Mouse (Mus musculus): Measurements from ENCODE around the gene Il11ra1. TPM values are rescaled to one million over a fixed set of nuclear protein-coding genes. Genes with fewer than 3 reads are reported as not detected.
A peak's percentile ranks its signal among the peaks of the same experiment; 100 is the strongest.

Gene Il11ra1
- polyA plus RNA-seq, 1 experiment from 2014 or later: 83.7 TPM

DNA sequence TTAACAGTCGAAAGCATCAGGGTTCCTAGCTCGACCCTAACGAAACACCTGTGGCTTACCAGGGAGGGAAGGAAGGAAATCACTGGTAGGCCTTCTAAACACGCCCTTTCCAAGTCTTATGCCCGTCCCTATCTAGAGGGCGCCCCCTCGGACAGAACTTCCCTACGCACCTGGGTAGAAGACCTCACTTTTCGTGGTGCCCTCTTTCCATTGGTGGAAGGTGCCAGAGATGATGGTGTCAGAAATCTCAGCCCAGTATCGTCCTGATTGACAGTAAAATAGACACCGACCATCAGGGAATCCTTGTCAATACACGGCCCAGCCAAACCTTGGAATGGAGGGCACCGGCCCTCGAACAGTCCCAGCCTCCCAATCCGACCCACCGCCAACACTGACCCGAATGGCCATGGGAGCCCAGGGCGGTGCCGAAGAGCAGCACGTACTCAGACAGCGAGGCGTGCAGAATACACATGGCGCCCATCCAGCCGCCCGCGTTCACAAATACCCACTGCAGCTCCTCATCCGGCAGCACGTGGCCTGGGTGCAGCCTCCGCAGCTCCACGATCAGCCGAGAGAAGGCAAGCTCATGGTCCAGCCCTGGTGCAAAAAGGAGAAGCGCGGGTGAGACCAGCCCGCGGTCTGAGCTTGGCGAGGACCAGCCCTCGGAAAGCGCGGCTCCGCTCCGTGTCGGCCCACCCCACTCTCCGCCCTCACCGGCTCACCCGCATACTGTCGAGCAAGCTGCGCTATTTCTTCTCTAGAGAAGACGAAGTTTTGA is 40.8 kb downstream of the Il11ra1 start:
- H3K36me3 ChIP-seq (ENCODE audit: control insufficient read depth, insufficient read depth, low read length): 0 out of 2 replicates have a peak, but pooled peaks cover 4% of the 10 kb centered on the region
- peak overlapping the region; percentile 63 for H3K9ac ChIP-seq (ENCODE audit: low read depth, low read length)
- DNase-seq (ENCODE audit: low spot score) (peak; percentile 30), ATAC-seq (ENCODE audit: low FRiP score) (peak; percentile 87)
- H3K4me1 ChIP-seq (replicated peaks; ENCODE audit: control insufficient read depth, insufficient read depth, low read length): no peaks in the 10 kb centered on the region
- peak overlapping the region; percentile 50 for H3K4me3 ChIP-seq (ENCODE audit: low read depth, low read length)
- peak overlapping the region; percentile 59 for H3K4me2 ChIP-seq (replicated peaks; ENCODE audit: low read depth, low read length)
- under 1% methylated on average over 48 of the region's 48 CpGs for WGBS
- no peaks in the 10 kb centered on the region for H3K9me3 ChIP-seq (ENCODE audit: control insufficient read depth, low read length)
- H3K27me3 ChIP-seq (ENCODE audit: control insufficient read depth, insufficient read depth, low read length): no peaks in the 10 kb centered on the region
- peak overlapping the region; percentile 7; the same call in 1 of the 2 replicates for H3K27ac ChIP-seq (ENCODE audit: low read depth, low read length)

DNA sequence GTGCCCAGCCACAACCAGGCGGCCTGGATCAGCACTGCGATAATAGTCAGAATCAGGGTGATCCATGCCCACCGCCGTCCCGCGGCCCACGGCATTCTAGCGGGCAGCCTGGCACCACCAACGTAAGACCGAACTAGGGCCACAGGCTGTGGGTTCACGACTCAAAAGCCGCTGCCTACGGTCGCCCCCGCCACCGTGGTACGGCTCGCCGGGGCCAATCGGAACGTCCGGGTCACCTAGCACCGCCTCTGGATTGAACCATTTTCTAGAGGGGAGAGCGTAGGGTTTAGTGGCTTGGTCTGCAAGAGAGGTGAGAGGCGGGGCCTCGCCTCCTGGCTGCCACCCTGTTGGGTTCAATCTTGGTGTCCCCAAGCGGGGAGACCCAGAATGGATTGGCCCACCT is 41.4 kb downstream of the Il11ra1 start:
- peak; percentile 94 for DNase-seq (ENCODE audit: low spot score)
- Histone ChIP-seq H3K4me1 (replicated peaks; ENCODE audit: control insufficient read depth, insufficient read depth, low read length) (no peaks in the 10 kb centered on the region), H3K36me3 (ENCODE audit: control insufficient read depth, insufficient read depth, low read length) (0 out of 2 replicates have a peak, but pooled peaks cover 4% of the 10 kb centered on the region), H3K4me2 (replicated peaks; ENCODE audit: low read depth, low read length) (peak overlapping the region; percentile 59), H3K27me3 (ENCODE audit: control insufficient read depth, insufficient read depth, low read length) (no peaks in the 10 kb centered on the region), H3K9ac (ENCODE audit: low read depth, low read length) (peak overlapping the region; percentile 63), H3K27ac (ENCODE audit: low read depth, low read length) (peak overlapping the region; percentile 7; the same call in 1 of the 2 replicates), H3K9me3 (ENCODE audit: control insufficient read depth, low read length) (no peaks in the 10 kb centered on the region), H3K4me3 (ENCODE audit: low read depth, low read length) (peak overlapping the region; percentile 50)
- under 1% methylated on average over 27 of the region's 27 CpGs for WGBS
- peak; percentile 97 for ATAC-seq (ENCODE audit: low FRiP score)

DNA sequence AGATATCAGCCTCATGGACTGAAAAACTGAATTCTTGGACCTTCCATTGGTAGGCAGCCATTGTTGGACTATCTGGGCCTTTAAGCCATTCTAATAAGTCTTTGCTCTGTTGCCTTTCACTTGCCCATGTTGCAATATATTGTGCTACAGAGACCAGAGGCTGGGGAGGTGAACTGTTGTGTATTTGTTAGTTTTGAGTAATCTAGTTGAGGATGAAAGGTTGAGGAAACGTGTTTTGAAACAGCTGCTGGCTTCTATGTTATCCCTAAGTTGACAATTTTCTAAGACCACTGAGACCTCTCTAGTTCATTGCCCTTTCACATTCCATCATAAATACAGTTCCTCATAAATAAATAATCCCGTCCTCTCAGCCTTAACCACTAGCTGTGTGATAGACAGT is 44.3 kb downstream of the Il11ra1 start:
- no peaks in the 10 kb centered on the region for H3K36me3 ChIP-seq (ENCODE audit: control insufficient read depth, insufficient read depth, low read length)
- 67% methylated on average over 2 of the region's 2 CpGs for WGBS
- H3K27me3 ChIP-seq (ENCODE audit: control insufficient read depth, insufficient read depth, low read length): no peaks in the 10 kb centered on the region
- H3K9ac ChIP-seq (ENCODE audit: low read depth, low read length): no peak overlapping the region
- H3K27ac ChIP-seq (ENCODE audit: low read depth, low read length): no peak overlapping the region
- no peak overlapping the region for H3K4me3 ChIP-seq (ENCODE audit: low read depth, low read length)
- ATAC-seq (ENCODE audit: low FRiP score): no peak
- no peak for DNase-seq (ENCODE audit: low spot score)
- H3K4me1 ChIP-seq (replicated peaks; ENCODE audit: control insufficient read depth, insufficient read depth, low read length): no peaks in the 10 kb centered on the region
- no peaks in the 10 kb centered on the region; the same call in 1 of the 2 replicates for H3K9me3 ChIP-seq (ENCODE audit: control insufficient read depth, low read length)
- H3K4me2 ChIP-seq (replicated peaks; ENCODE audit: low read depth, low read length): no peak overlapping the region

DNA sequence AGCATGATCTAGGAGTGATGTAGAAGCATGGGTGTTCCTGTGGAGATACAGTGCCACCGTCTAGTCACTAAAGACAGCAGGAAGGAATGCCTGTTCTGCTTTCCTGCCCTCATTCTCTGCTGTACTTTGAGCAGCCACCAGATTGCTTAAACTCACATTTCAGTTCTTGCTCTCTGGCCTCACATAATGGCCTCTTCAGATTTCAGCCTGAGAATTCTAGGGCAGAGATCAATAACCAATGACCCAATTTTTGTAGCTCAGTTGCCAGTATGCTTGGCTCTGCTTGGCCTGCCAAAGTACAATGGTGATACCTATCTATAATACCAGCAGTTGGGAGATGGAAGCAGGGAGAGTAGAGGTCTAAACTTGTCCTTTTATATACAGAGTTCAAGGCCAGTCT is 45.2 kb downstream of the Il11ra1 start:
- 90% methylated on average over 1 of the region's 1 CpGs for WGBS
- no peaks in the 10 kb centered on the region for H3K4me1 ChIP-seq (replicated peaks; ENCODE audit: control insufficient read depth, insufficient read depth, low read length)
- no peaks in the 10 kb centered on the region; the same call in 1 of the 2 replicates for H3K9me3 ChIP-seq (ENCODE audit: control insufficient read depth, low read length)
- ATAC-seq (ENCODE audit: low FRiP score) (no peak), DNase-seq (ENCODE audit: low spot score) (no peak)
- no peaks in the 10 kb centered on the region for H3K36me3 ChIP-seq (ENCODE audit: control insufficient read depth, insufficient read depth, low read length)
- H3K27me3 ChIP-seq (ENCODE audit: control insufficient read depth, insufficient read depth, low read length): no peaks in the 10 kb centered on the region
- H3K9ac ChIP-seq (ENCODE audit: low read depth, low read length): no peak overlapping the region
- no peak overlapping the region for H3K4me3 ChIP-seq (ENCODE audit: low read depth, low read length)
- no peak overlapping the region for H3K4me2 ChIP-seq (replicated peaks; ENCODE audit: low read depth, low read length)
- H3K27ac ChIP-seq (ENCODE audit: low read depth, low read length): no peak overlapping the region

DNA sequence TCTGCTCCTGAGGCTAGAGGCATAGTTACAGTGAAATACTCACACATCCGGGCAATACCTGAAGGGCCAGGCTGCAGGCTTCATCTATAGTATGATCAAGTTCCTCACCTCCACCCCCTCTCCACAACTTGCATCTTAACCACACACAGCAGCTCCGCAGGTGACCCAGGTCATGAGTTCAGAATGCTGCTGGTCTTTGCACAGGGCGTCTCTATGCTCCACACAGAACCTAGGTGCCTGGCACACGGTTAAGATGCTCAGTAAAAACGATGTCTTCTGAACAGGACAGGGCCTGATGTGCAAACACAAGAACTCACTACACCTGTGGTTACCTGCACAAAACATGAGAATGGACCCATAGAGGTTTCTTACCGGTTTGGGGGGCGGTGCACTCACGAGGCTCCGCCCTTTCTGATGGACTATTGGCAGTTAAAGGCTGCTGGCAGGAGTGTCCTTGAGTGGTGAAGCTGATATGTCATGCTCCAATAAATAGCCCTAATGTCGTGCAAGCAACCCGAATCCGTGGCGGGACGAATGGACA is 55.1 kb downstream of the Il11ra1 start, which contains the start of gene Galt:
TSS of gene Galt (plus strand) at position 432 of the 541 bp plus-strand sequence.
- peak within 1 kb of the TSS; percentile 90 for H3K4me2 ChIP-seq (replicated peaks; ENCODE audit: low read depth, low read length)
- no peaks in the 10 kb centered on the region for H3K36me3 ChIP-seq (ENCODE audit: control insufficient read depth, insufficient read depth, low read length)
- no peaks in the 10 kb centered on the region for H3K9me3 ChIP-seq (ENCODE audit: control insufficient read depth, low read length)
- H3K9ac ChIP-seq (ENCODE audit: low read depth, low read length): peak within 1 kb of the TSS; percentile 59
- H3K27ac ChIP-seq (ENCODE audit: low read depth, low read length): peak within 1 kb of the TSS; percentile 65
- H3K27me3 ChIP-seq (ENCODE audit: control insufficient read depth, insufficient read depth, low read length): no peaks in the 10 kb centered on the region
- ATAC-seq (ENCODE audit: low FRiP score): peak; percentile 56
- peak within 1 kb of the TSS; percentile 68 for H3K4me3 ChIP-seq (ENCODE audit: low read depth, low read length)
- DNase-seq (ENCODE audit: low spot score): no peak
- WGBS: 17% methylated on average over 14 of the region's 14 CpGs
- 0 out of 2 replicates have a peak, but pooled peaks cover 2% of the 10 kb centered on the region for H3K4me1 ChIP-seq (replicated peaks; ENCODE audit: control insufficient read depth, insufficient read depth, low read length)

DNA sequence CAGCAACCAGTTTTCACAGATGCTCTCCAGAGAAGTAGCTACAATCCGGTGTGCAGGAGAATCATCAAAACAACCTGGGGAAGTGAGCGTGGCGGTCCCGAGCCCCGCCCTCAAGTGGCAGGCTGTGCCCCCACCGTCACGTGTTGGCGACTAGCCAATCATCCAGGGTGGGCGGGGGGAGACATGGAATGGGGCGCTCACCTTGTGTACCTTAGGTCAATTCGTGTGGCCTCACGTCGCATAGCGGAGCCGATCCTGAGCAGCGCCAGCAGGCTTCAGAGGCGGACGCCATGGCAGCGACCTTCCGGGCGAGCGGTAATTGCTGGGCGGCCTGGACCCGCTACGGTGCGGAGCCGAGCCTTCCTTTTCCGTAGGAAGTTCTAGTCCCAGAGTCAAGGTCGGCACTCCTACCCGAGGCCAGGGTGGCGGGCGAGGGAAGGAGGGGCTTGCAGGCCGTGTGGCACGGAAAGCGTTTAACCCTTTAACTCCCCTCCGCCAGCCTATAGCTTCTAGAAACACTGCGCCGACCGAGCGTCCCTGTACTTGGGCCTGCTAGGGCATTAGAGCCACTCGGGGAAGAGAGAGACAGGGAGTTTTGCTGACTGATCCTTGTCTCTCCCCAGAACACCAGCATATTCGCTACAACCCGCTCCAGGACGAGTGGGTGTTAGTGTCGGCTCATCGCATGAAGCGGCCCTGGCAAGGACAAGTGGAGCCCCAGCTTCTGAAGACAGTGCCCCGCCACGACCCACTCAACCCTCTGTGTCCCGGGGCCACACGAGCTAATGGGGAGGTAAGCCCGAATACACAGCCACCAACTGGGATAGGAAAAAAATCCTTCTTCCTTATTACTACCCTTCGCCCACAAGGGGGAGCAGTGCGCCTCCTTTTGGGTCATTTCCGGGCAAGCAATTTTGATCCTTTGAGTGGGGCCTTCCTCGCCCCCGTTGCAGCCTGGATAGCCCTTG is 55.8 kb downstream of the Il11ra1 start, which contains the start of gene Sigmar1:
TSS of gene Sigmar1 (minus strand) at position 820 of the 968 bp plus-strand sequence.
- ATAC-seq (ENCODE audit: low FRiP score) (peak; percentile 77), DNase-seq (ENCODE audit: low spot score) (peak; percentile 90)
- Histone ChIP-seq H3K4me2 (replicated peaks; ENCODE audit: low read depth, low read length) (peak within 1 kb of the TSS; percentile 90), H3K27ac (ENCODE audit: low read depth, low read length) (peak within 1 kb of the TSS; percentile 65), H3K4me3 (ENCODE audit: low read depth, low read length) (peak within 1 kb of the TSS; percentile 68), H3K9ac (ENCODE audit: low read depth, low read length) (peak within 1 kb of the TSS; percentile 59), H3K36me3 (ENCODE audit: control insufficient read depth, insufficient read depth, low read length) (no peaks in the 10 kb centered on the region), H3K27me3 (ENCODE audit: control insufficient read depth, insufficient read depth, low read length) (no peaks in the 10 kb centered on the region), H3K4me1 (replicated peaks; ENCODE audit: control insufficient read depth, insufficient read depth, low read length) (peaks cover 2% of the 10 kb centered on the region; the same call in 1 of the 2 replicates), H3K9me3 (ENCODE audit: control insufficient read depth, low read length) (no peaks in the 10 kb centered on the region)
- under 1% methylated on average over 57 of the region's 57 CpGs for WGBS

DNA sequence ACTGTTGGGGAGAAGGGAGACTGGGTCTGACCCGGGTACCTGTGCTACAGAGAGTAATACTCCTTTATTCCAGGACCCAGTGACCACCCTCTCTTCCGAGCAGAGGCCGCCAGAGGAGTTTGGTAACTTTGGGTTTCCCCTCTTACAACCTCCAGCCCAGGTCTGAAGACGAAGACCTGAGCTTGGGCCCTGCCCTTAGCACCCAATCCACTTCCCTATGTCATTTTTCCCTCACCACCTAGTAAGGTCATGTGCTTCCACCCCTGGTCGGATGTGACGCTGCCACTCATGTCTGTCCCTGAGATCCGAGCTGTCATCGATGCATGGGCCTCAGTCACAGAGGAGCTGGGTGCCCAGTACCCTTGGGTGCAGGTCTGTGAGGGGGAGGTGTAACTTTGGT is 56.7 kb downstream of the Il11ra1 start:
- H3K4me1 ChIP-seq (replicated peaks; ENCODE audit: control insufficient read depth, insufficient read depth, low read length): peaks cover 2% of the 10 kb centered on the region; the same call in 1 of the 2 replicates
- no peak for DNase-seq (ENCODE audit: low spot score)
- peak overlapping the region; percentile 68 for H3K4me3 ChIP-seq (ENCODE audit: low read depth, low read length)
- 74% methylated on average over 8 of the region's 8 CpGs for WGBS
- H3K4me2 ChIP-seq (replicated peaks; ENCODE audit: low read depth, low read length): peak overlapping the region; percentile 90
- no peaks in the 10 kb centered on the region for H3K36me3 ChIP-seq (ENCODE audit: control insufficient read depth, insufficient read depth, low read length)
- ATAC-seq (ENCODE audit: low FRiP score): no peak
- H3K27me3 ChIP-seq (ENCODE audit: control insufficient read depth, insufficient read depth, low read length): no peaks in the 10 kb centered on the region
- H3K27ac ChIP-seq (ENCODE audit: low read depth, low read length): no peak overlapping the region
- no peaks in the 10 kb centered on the region for H3K9me3 ChIP-seq (ENCODE audit: control insufficient read depth, low read length)
- peak overlapping the region; percentile 59; the same call in 1 of the 2 replicates for H3K9ac ChIP-seq (ENCODE audit: low read depth, low read length)

DNA sequence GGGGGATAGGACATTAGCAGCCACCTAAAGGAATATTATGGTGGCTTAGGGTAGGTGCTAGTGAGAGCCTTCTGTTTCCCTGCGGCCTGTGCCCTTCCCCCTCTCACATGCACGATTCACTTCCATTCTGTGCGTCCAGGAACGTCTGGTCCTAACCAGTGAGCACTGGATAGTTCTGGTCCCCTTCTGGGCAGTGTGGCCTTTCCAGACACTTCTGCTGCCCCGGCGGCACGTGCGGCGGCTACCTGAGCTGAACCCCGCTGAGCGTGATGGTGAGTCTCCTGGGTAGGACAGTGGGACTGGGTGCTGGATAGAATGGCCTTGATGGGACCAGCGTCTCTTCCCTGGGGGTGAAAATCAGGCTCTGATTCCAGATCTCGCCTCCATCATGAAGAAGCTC is 57.5 kb downstream of the Il11ra1 start:
- DNase-seq (ENCODE audit: low spot score) (no peak), ATAC-seq (ENCODE audit: low FRiP score) (no peak)
- Histone ChIP-seq H3K27ac (ENCODE audit: low read depth, low read length) (no peak overlapping the region), H3K4me3 (ENCODE audit: low read depth, low read length) (no peak overlapping the region), H3K9me3 (ENCODE audit: control insufficient read depth, low read length) (no peaks in the 10 kb centered on the region), H3K9ac (ENCODE audit: low read depth, low read length) (no peak overlapping the region), H3K36me3 (ENCODE audit: control insufficient read depth, insufficient read depth, low read length) (no peaks in the 10 kb centered on the region), H3K27me3 (ENCODE audit: control insufficient read depth, insufficient read depth, low read length) (no peaks in the 10 kb centered on the region), H3K4me1 (replicated peaks; ENCODE audit: control insufficient read depth, insufficient read depth, low read length) (peaks cover 2% of the 10 kb centered on the region; the same call in 1 of the 2 replicates), H3K4me2 (replicated peaks; ENCODE audit: low read depth, low read length) (no peak overlapping the region)
- WGBS: 95% methylated on average over 13 of the region's 13 CpGs
